Mouse (Mus musculus): Measurements from ENCODE around the gene Arhgap15.

DNA sequence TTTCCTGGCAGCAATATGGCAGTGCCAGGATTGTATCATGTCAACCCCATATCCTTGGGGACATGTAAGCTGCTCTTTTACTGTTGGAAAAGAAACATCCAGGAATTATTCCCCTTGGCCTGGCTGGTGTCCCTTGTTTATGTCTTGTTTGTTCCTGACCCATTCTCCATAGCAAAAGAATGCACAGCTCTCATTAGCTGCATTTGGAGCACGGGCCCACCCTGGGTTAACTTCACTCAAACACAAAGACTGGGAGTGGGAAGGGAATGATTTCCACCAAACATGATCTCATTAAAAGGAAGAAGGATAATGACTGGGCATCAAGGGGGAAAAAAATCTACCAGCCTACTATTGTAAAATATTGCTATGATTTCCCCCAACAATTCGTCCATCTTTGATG lies 600.5 kb downstream of the Arhgap15 start:
- TF ChIP-seq POLR2A (IDR thresholded peaks at IDR 0.05; ENCODE audit: insufficient read depth, low read depth, low read length): no peak
- no peak for TF ChIP-seq CTCF (IDR thresholded peaks at IDR 0.05; ENCODE audit: insufficient read depth, low read depth, low read length)
